Mouse (Mus musculus) kidney, postnatal 14 days (tissue): ENCODE measurements around the gene BC028528.
A peak's percentile ranks its signal among the peaks of the same experiment; 100 is the strongest.
"Not testable (repeated sequence)": the region's sequence is repeated elsewhere in the genome, so short reads cannot be mapped to it uniquely, and the experiment has no call there.

ENCODE experiments used
- DNase-seq: peaks from one replicate; pipeline ENCODE4 v3.0.0; 2022; ENCODE audit warnings: mixed read lengths

Gene BC028528

GRCm38 (mm10) chr3:95891211-95892065 is at the start of gene BC028528:
BC028528 (minus strand) TSS chr3:95892005.
- DNase-seq: peak; percentile 56

- no peak for DNase-seq
These were observed 47.0 kb upstream of the BC028528 start for GRCm38 (mm10) chr3:95938835-95939234.

GRCm38 (mm10) chr3:95938217-95938616 is 46.4 kb upstream of the BC028528 start:
- no peak for DNase-seq

- no peak for DNase-seq
These were observed 42.6 kb upstream of the BC028528 start for GRCm38 (mm10) chr3:95934448-95934847.

- DNase-seq: no peak
These were observed 41.4 kb upstream of the BC028528 start for GRCm38 (mm10) chr3:95933111-95933750.

GRCm38 (mm10) chr3:95932566-95932965 is 40.8 kb upstream of the BC028528 start:
- peak; percentile 34 for DNase-seq

GRCm38 (mm10) chr3:95932157-95932556 is 40.4 kb upstream of the BC028528 start:
- no peak for DNase-seq

GRCm38 (mm10) chr3:95931471-95931870 is 39.7 kb upstream of the BC028528 start:
- no peak for DNase-seq

- no peak for DNase-seq
These were observed 38.6 kb upstream of the BC028528 start for GRCm38 (mm10) chr3:95930471-95930789.

- peak; percentile 57 for DNase-seq
These were observed 38.0 kb upstream of the BC028528 start for GRCm38 (mm10) chr3:95929581-95930470.

GRCm38 (mm10) chr3:95928658-95929503 is 37.1 kb upstream of the BC028528 start, which contains the start of gene Anp32e:
Anp32e (plus strand) TSS chr3:95929246.
- DNase-seq: peak; percentile 97

- no peak for DNase-seq
These were observed 36.5 kb upstream of the BC028528 start for GRCm38 (mm10) chr3:95928261-95928657.

- DNase-seq: no peak
These were observed 33.3 kb upstream of the BC028528 start for GRCm38 (mm10) chr3:95925087-95925486.

GRCm38 (mm10) chr3:95924185-95924584 is 32.4 kb upstream of the BC028528 start:
- no peak for DNase-seq

GRCm38 (mm10) chr3:95923429-95923828 is 31.6 kb upstream of the BC028528 start:
- DNase-seq: not testable (repeated sequence)

- DNase-seq: not testable (repeated sequence)
These were observed 28.7 kb upstream of the BC028528 start for GRCm38 (mm10) chr3:95920532-95920931.

GRCm38 (mm10) chr3:95916760-95917159 is 25.0 kb upstream of the BC028528 start:
- no peak for DNase-seq

GRCm38 (mm10) chr3:95914706-95915105 is 22.9 kb upstream of the BC028528 start:
- DNase-seq: no peak

- DNase-seq: no peak
These were observed 15.8 kb upstream of the BC028528 start for GRCm38 (mm10) chr3:95907613-95908012.

GRCm38 (mm10) chr3:95906860-95907259 is 15.1 kb upstream of the BC028528 start:
- peak; percentile 56 for DNase-seq

GRCm38 (mm10) chr3:95905940-95906492 is 14.2 kb upstream of the BC028528 start:
- peak; percentile 70 for DNase-seq
